Mouse (Mus musculus) E14TG2a.4 (cell line): ENCODE measurements around the gene Zfp280d.

Experiments
- CTCF ChIP-seq: conservative IDR thresholded peaks from 2 replicates; pipeline ENCODE4 v1.5.1; 2014; ENCODE audit warnings: low read length
- NANOG ChIP-seq: IDR thresholded peaks from 2 replicates; pipeline ENCODE4 v1.6.1; 2014; ENCODE audit warnings: borderline replicate concordance, low read length, mixed read lengths

- no peak for TF ChIP-seq CTCF
- TF ChIP-seq NANOG: no peak
These were observed 58.6 kb downstream of the Zfp280d start for GRCm38 (mm10) chr9:72333221-72333620.
